Comparison of ENCODE assay signal across 8 mouse cellular contexts in genomic region chr7:110222583-110223182, GRCm38 (mm10). TPM values are rescaled to one million over a fixed set of nuclear protein-coding genes. Genes with fewer than 3 reads are reported as not detected.
DNase-seq lines count a peak whose midpoint lies in the region; ATAC-seq and TF ChIP-seq lines count a peak whose summit lies in the region.

No protein-coding gene starts in this region.

- peak overlapping the region in 1 of 2 experiments; percentile 96; a peak in 1 of 4 replicates for H3K27ac ChIP-seq in heart, embryonic 14.5 days (replicated peaks in 1 of 2; ENCODE audit: control insufficient read depth in 1 of 2, insufficient read depth in 1 of 2, low read depth in 2 of 2, low read length in 2 of 2)
- peak overlapping the region; percentile 66 for H3K27ac ChIP-seq in MEL (ENCODE audit: control insufficient read depth, low read depth, low read length)
- H3K27ac ChIP-seq in heart, postnatal 0 days (ENCODE audit: low read depth) = peak overlapping the region; percentile 90; the same call in 1 of the 2 replicates
- H3K27ac ChIP-seq in midbrain, embryonic 11.5 days (ENCODE audit: low read depth, low read length) = no peak overlapping the region

- no peak for TF ChIP-seq CTCF in MEL (IDR thresholded peaks at IDR 0.05 in 2 of 3, conservative IDR thresholded peaks at IDR 0.05 in 1 of 3; ENCODE audit: control insufficient read depth in 1 of 3, insufficient read depth in 1 of 3, low read depth in 2 of 3, low read length in 3 of 3, poor library complexity in 1 of 3, severe bottlenecking in 1 of 3)
- no peak for TF ChIP-seq CTCF in heart, postnatal 0 days (IDR thresholded peaks at IDR 0.05; ENCODE audit: low read depth)

- ATAC-seq in heart, embryonic 14.5 days (ENCODE audit: insufficient number of reproducible peaks, insufficient read depth, low FRiP score, low read depth) = no peak
- no peak for ATAC-seq in heart, postnatal 0 days (ENCODE audit: insufficient read depth, low read depth)
- ATAC-seq in midbrain, embryonic 11.5 days (ENCODE audit: low FRiP score) = no peak

- H3K9me3 ChIP-seq in heart, embryonic 14.5 days (ENCODE audit: control insufficient read depth, low read length) = no peaks in the 10 kb centered on the region
- no peaks in the 10 kb centered on the region for H3K9me3 ChIP-seq in MEL (replicated peaks; ENCODE audit: insufficient read depth, low read length)
- no peaks in the 10 kb centered on the region for H3K9me3 ChIP-seq in heart, postnatal 0 days (replicated peaks; ENCODE audit: control insufficient read depth, low read length)
- H3K9me3 ChIP-seq in midbrain, embryonic 11.5 days (ENCODE audit: control insufficient read depth, low read length) = no peaks in the 10 kb centered on the region

- no peak for TF ChIP-seq RAD21 in MEL (IDR thresholded peaks at IDR 0.05; ENCODE audit: low read depth, low read length)

- 21% methylated on average over 12 of the region's 12 CpGs for WGBS in heart, embryonic 14.5 days
- 17% methylated on average over 12 of the region's 12 CpGs for WGBS in heart, postnatal 0 days
- WGBS in midbrain, embryonic 11.5 days = 27% methylated on average over 12 of the region's 12 CpGs

- peak in 1 of 2 experiments; percentile 33; a peak in 1 of 4 replicates for TF ChIP-seq EP300 in MEL (IDR thresholded peaks at IDR 0.05; ENCODE audit: low read depth in 1 of 2, low read length in 2 of 2)
- TF ChIP-seq EP300 in heart, postnatal 0 days (IDR thresholded peaks at IDR 0.05; ENCODE audit: low read depth) = no peak

- no peak for TF ChIP-seq POLR2A in MEL (IDR thresholded peaks at IDR 0.05; ENCODE audit: control insufficient read depth in 1 of 2, insufficient read depth in 1 of 2, low read depth in 1 of 2, low read length in 2 of 2, poor library complexity in 1 of 2)

- intact Hi-C loops in heart, postnatal 14 days (cut with DNase I) = loop anchor here (1.0 kb wide), 1 partner anchor 10 kb away; no protein-coding TSS in a partner anchor
- intact Hi-C loops in left cerebral cortex, postnatal 36 days (cut with DNase I) = loop anchor here (2.0 kb wide), 1 partner anchor 38 kb away; no protein-coding TSS in a partner anchor

- peaks cover 7% of the 10 kb centered on the region for H3K36me3 ChIP-seq in heart, embryonic 14.5 days (ENCODE audit: control insufficient read depth, insufficient read depth, low read length)
- peaks cover 2 to 14% of the 10 kb centered on the region in 2 experiments; a peak in 3 of 4 replicates for H3K36me3 ChIP-seq in MEL (ENCODE audit: control insufficient read depth in 1 of 2, insufficient read depth in 2 of 2, low read length in 2 of 2)
- peaks cover 7% of the 10 kb centered on the region; the same call in 1 of the 2 replicates for H3K36me3 ChIP-seq in heart, postnatal 0 days (replicated peaks; ENCODE audit: control insufficient read depth, insufficient read depth, low read length)
- no peaks in the 10 kb centered on the region for H3K36me3 ChIP-seq in midbrain, embryonic 11.5 days (ENCODE audit: control insufficient read depth, insufficient read depth, low read length)

- DNase-seq in heart, postnatal 14 days = no peak
- peak; percentile 69 for DNase-seq in MEL (ENCODE audit: low read depth, low spot score)
- no peak for DNase-seq in heart, postnatal 0 days (ENCODE audit: low spot score)
- DNase-seq in midbrain, embryonic 11.5 days (ENCODE audit: low spot score, missing footprints) = peak; percentile 88
- no peak for DNase-seq in layer of hippocampus, postnatal 25 days (ENCODE audit: extremely low spot score in 1 of 2, low spot score in 1 of 2)
- no peak for DNase-seq in gastrocnemius, postnatal 25 days
- no peak for DNase-seq in left cerebral cortex, postnatal 36 days (ENCODE audit: low spot score in 2 of 2)

- H3K4me2 ChIP-seq in heart, embryonic 14.5 days (ENCODE audit: low read length) = peak overlapping the region; percentile 82
- H3K4me2 ChIP-seq in heart, postnatal 0 days (ENCODE audit: low read depth, low read length) = peak overlapping the region; percentile 89
- H3K4me2 ChIP-seq in midbrain, embryonic 11.5 days = peak overlapping the region; percentile 72

- H3K27me3 ChIP-seq in heart, embryonic 14.5 days (ENCODE audit: control insufficient read depth, insufficient read depth, low read length) = no peaks in the 10 kb centered on the region
- H3K27me3 ChIP-seq in MEL (ENCODE audit: control insufficient read depth in 1 of 2, insufficient read depth in 2 of 2, low read length in 2 of 2) = no peaks in the 10 kb centered on the region
- H3K27me3 ChIP-seq in heart, postnatal 0 days (ENCODE audit: control insufficient read depth, insufficient read depth, low read length) = no peaks in the 10 kb centered on the region
- H3K27me3 ChIP-seq in midbrain, embryonic 11.5 days (ENCODE audit: control insufficient read depth, insufficient read depth, low read length) = no peaks in the 10 kb centered on the region

- H3K4me1 ChIP-seq in heart, embryonic 14.5 days (ENCODE audit: control insufficient read depth in 2 of 2, insufficient read depth in 2 of 2, low read length in 2 of 2) = peaks cover 0 to 5% of the 10 kb centered on the region in 2 experiments; a peak in 2 of 4 replicates
- H3K4me1 ChIP-seq in MEL (ENCODE audit: control insufficient read depth in 1 of 2, insufficient read depth in 2 of 2, low read length in 2 of 2) = peaks cover 7 to 14% of the 10 kb centered on the region in 2 experiments
- H3K4me1 ChIP-seq in heart, postnatal 0 days (ENCODE audit: control insufficient read depth, insufficient read depth) = peaks cover 11% of the 10 kb centered on the region
- H3K4me1 ChIP-seq in midbrain, embryonic 11.5 days (ENCODE audit: control insufficient read depth, insufficient read depth, low read length) = peaks cover 2% of the 10 kb centered on the region; the same call in 1 of the 2 replicates

- peak overlapping the region; percentile 90 for H3K9ac ChIP-seq in heart, embryonic 14.5 days (ENCODE audit: low read length)
- peak overlapping the region; percentile 76 for H3K9ac ChIP-seq in MEL (ENCODE audit: control insufficient read depth, low read depth, low read length, poor library complexity, severe bottlenecking)
- H3K9ac ChIP-seq in heart, postnatal 0 days (replicated peaks; ENCODE audit: low read depth, low read length) = peak overlapping the region; percentile 81
- H3K9ac ChIP-seq in midbrain, embryonic 11.5 days (ENCODE audit: low read length) = no peak overlapping the region

- H3K4me3 ChIP-seq in heart, embryonic 14.5 days (ENCODE audit: control insufficient read depth in 1 of 2, insufficient read depth in 1 of 2, low read depth in 1 of 2, low read length in 2 of 2) = peak overlapping the region; percentile 37 to 81
- peak overlapping the region; percentile 75 to 86 for H3K4me3 ChIP-seq in MEL (ENCODE audit: control insufficient read depth in 1 of 2, insufficient read depth in 1 of 2, low read depth in 2 of 2, low read length in 2 of 2)
- H3K4me3 ChIP-seq in heart, postnatal 0 days (ENCODE audit: low read depth, low read length) = peak overlapping the region; percentile 76
- H3K4me3 ChIP-seq in midbrain, embryonic 11.5 days (ENCODE audit: low read depth, low read length) = peak overlapping the region; percentile 73

- H3K79me2 ChIP-seq in MEL (ENCODE audit: control insufficient read depth, insufficient read depth, low read length, poor library complexity) = peaks cover 16% of the 10 kb centered on the region

TF ChIP-seq in MEL, 35 proteins besides CTCF, POLR2A, EP300 and RAD21:
- TF ChIP-seq RCOR1 (IDR thresholded peaks at IDR 0.05; ENCODE audit: low read depth, low read length) (peak; percentile 41; the same call in 1 of the 2 replicates), GATA1 (IDR thresholded peaks at IDR 0.05; ENCODE audit: low read depth, low read length) (0 out of 2 replicates have a peak, but pooled peaks have one; percentile 6), POLR2AphosphoS5 (IDR thresholded peaks at IDR 0.05; ENCODE audit: borderline replicate concordance, low read depth, low read length) (no peak), MAFK (IDR thresholded peaks at IDR 0.05; ENCODE audit: borderline replicate concordance, low read depth, low read length) (no peak), SIN3A (IDR thresholded peaks at IDR 0.05; ENCODE audit: low read length) (peak; percentile 73; the same call in 1 of the 2 replicates), MXI1 (IDR thresholded peaks at IDR 0.05; ENCODE audit: low read depth, low read length) (peak; percentile 85)

RNA-seq across cellular contexts. Expression of gene Swap70, which starts 1.2 kb away (rescaled TPM):
- polyA plus RNA-seq in heart, embryonic 14.5 days (2014; fragmentation: Nextera tagmentation; extraction: Ambion mirVana) = 17.8 and 19.0 TPM in 2 replicates
- total RNA-seq in heart, postnatal 14 days (2021) = 10 to 100 TPM; 16.0 to 17.3 TPM
- 18.3 and 22.3 TPM in 2 replicates for total RNA-seq in MEL (2012; rRNA removed)
- polyA plus RNA-seq in MEL (2012; ENCODE audit: insufficient read depth in 1 of 2, insufficient read length in 2 of 2, low read depth in 1 of 2, low replicate concordance in 2 of 2, missing spikeins in 1 of 2) = 10 to 100 TPM in 1 of 2 experiments, not detected in 1; 23.3 TPM
- total RNA-seq in heart, postnatal 0 days (2014; rRNA removed; ENCODE audit: low replicate concordance) = 16.5 and 16.9 TPM in 2 replicates
- 11.8 and 12.9 TPM in 2 replicates for polyA plus RNA-seq in heart, postnatal 0 days (2015; fragmentation: Nextera tagmentation; extraction: Ambion mirVana)
- polyA plus RNA-seq in midbrain, embryonic 11.5 days (2014; fragmentation: Nextera tagmentation; extraction: Ambion mirVana) = 15.1 and 17.2 TPM in 2 replicates
- 10 to 100 TPM in 1 of 2 experiments, 1 to 10 TPM in 1; 9.3 to 12.8 TPM for total RNA-seq in layer of hippocampus, postnatal 25 days (2021)
- total RNA-seq in gastrocnemius, postnatal 25 days (2021) = 1 to 10 TPM; 5.7 to 6.2 TPM
- 10 to 100 TPM; 11.0 to 13.7 TPM for total RNA-seq in left cerebral cortex, postnatal 36 days (2021)

Comparison
In these comparisons a context has a peak if more than half of its experiments do, and no peak if none do; other contexts are left out.
1. DNase-seq: peak in MEL (single experiment) and midbrain, embryonic 11.5 days (single experiment); none in heart, postnatal 14 days (0 of 2), heart, postnatal 0 days (single experiment), layer of hippocampus, postnatal 25 days (0 of 2), gastrocnemius, postnatal 25 days (single experiment) and left cerebral cortex, postnatal 36 days (0 of 2).
2. Peak in every context shown above with its lines, with median percentiles within 50 percentile points of each other: H3K4me2 ChIP-seq and H3K4me3 ChIP-seq.